Mouse (Mus musculus): ENCODE results near the gene Cep104. TPM values are rescaled to one million over a fixed set of nuclear protein-coding genes. Genes with fewer than 3 reads are reported as not detected.

Gene Cep104
- polyA plus RNA-seq, 3 experiments from 2014 or later = 3.3 to 4.2 (median 3.6) TPM

- no peak for ATAC-seq
Measured at GRCm38 (mm10) chr4:154053065-154053464, 78.1 kb downstream of the Cep104 start.

GRCm38 (mm10) chr4:154055482-154055881, 80.5 kb downstream of the Cep104 start:
- no peak for ATAC-seq

GRCm38 (mm10) chr4:154056046-154056445, 81.1 kb downstream of the Cep104 start:
- ATAC-seq = no peak

- no peak for ATAC-seq
Measured at GRCm38 (mm10) chr4:154056661-154057060, 81.7 kb downstream of the Cep104 start.

- no peak for ATAC-seq
Measured at GRCm38 (mm10) chr4:154057696-154058095, 82.7 kb downstream of the Cep104 start.

Other genes starting within 250 kb of the Cep104 start
- 100 to 1,000 TPM in 1 of 3 experiments, 10 to 100 TPM in 2; 92.0 to 101 (median 97.8) TPM for gene A430005L14Rik, start 18.0 kb upstream of the Cep104 start, polyA plus RNA-seq (2017; shearing (Covaris generic))
- 10 to 100 TPM; 14.3 to 15.9 (median 15.5) TPM for gene Dffb, start 68 bp upstream of the Cep104 start, polyA plus RNA-seq (2017; shearing (Covaris generic))
- gene Lrrc47, start 36.5 kb downstream of the Cep104 start, polyA plus RNA-seq (2017; shearing (Covaris generic)) = 1 to 10 TPM; 4.8 to 6.2 (median 6.2) TPM
- gene Smim1, start 51.0 kb downstream of the Cep104 start, polyA plus RNA-seq (2017; shearing (Covaris generic)) = 1 to 10 TPM in 1 of 3 experiments, under 1 TPM in 1, not detected in 1; 0.66 to 1.3 TPM
- not detected for gene Ccdc27, start 67.5 kb downstream of the Cep104 start, polyA plus RNA-seq (2017; shearing (Covaris generic))
- gene Trp73, start 165.0 kb downstream of the Cep104 start, polyA plus RNA-seq (2017; shearing (Covaris generic)) = under 1 TPM in 1 of 3 experiments, not detected in 2; 0.34 TPM
- 10 to 100 TPM; 24.9 to 35.1 (median 30.7) TPM for gene Wrap73, start 167.2 kb downstream of the Cep104 start, polyA plus RNA-seq (2017; shearing (Covaris generic))
- 10 to 100 TPM; 21.9 to 30.4 (median 25.3) TPM for gene Tprgl, start 185.5 kb downstream of the Cep104 start, polyA plus RNA-seq (2017; shearing (Covaris generic))
- not detected for gene Megf6, start 195.5 kb downstream of the Cep104 start, polyA plus RNA-seq (2017; shearing (Covaris generic))

Data from inflammation-experienced regulatory T-cells, adult 6 months (primary cell).